Mouse (Mus musculus): Measurements from ENCODE around the gene Klrg2. TPM values are rescaled to one million over a fixed set of nuclear protein-coding genes. Genes with fewer than 3 reads are reported as not detected.
"Not testable (repeated sequence)": the region's sequence is repeated elsewhere in the genome, so short reads cannot be mapped to it uniquely, and the experiment has no call there.

Gene Klrg2
- 1.1 and 1.2 TPM in 2 replicates for polyA plus RNA-seq (2014; fragmentation: Nextera tagmentation; extraction: Ambion mirVana)

DNA sequence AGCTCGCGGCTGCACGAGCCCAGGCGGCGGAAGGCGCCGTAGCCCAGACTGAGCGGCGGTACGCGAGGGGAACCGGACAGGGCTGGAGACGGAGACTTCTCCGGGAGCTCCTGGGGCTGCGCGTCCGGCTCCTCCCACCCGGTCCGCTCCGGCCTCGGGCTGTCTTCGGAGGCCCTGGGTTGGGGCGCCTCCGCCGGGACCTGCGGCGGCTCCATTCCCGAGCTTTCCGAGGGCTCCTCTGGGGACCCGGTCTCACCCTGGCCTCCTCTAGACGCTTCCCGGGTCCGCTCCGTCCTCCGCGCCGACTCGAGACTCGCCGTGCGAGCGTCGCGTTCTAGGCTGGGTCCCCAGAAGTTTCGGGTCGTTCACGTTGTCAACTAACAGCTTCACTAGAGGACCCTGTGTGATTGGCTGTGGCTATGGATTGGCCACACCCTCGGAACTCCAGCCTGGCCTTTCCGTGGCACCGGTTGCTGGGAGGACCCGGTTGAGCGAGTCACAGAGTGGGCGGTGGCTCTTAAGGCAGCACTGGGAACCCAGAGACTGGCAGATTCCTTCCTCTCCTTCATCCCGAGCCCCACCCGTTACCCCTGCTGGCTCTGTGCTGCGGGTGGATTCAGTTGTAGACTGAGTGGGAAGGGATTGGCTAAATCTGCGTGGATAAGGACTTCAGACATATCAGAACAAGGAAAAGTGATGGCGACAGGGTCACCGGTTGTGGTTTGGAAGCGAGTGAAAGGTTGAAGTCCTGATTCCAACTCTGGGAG lies at the start of gene Klrg2:
Klrg2 (minus strand) TSS at position 391 of the 767 bp plus-strand sequence.
- 2% methylated on average over 40 of the region's 60 CpGs for WGBS
- H3K27me3 ChIP-seq (replicated peaks; ENCODE audit: control insufficient read depth, insufficient read depth, low read length): peaks cover 76% of the 10 kb centered on the region

GRCm38 (mm10) chr6:38682532-38682931 lies 45.5 kb upstream of the Klrg2 start:
- no peaks in the 10 kb centered on the region for H3K27me3 ChIP-seq (replicated peaks; ENCODE audit: control insufficient read depth, insufficient read depth, low read length)
- DNase-seq (ENCODE audit: low spot score) (no peak), ATAC-seq (ENCODE audit: low read depth) (no peak)
- H3K36me3 ChIP-seq (ENCODE audit: control insufficient read depth, insufficient read depth, low read length): no peaks in the 10 kb centered on the region
- H3K9me3 ChIP-seq (ENCODE audit: control insufficient read depth, low read length): no peaks in the 10 kb centered on the region
- H3K4me1 ChIP-seq (ENCODE audit: control insufficient read depth, insufficient read depth, low read length): no peaks in the 10 kb centered on the region
- no peak overlapping the region for H3K4me3 ChIP-seq (ENCODE audit: low read depth, low read length)
- H3K4me2 ChIP-seq (ENCODE audit: low read depth, low read length): no peak overlapping the region
- WGBS: 49% methylated on average over 2 of the region's 2 CpGs
- H3K9ac ChIP-seq (ENCODE audit: low read depth, low read length): no peak overlapping the region
- H3K27ac ChIP-seq (replicated peaks; ENCODE audit: low read depth, low read length): no peak overlapping the region

More for the DNA sequence above, at the start of gene Klrg2:
- Histone ChIP-seq H3K9ac (ENCODE audit: low read depth, low read length) (peak within 1 kb of the TSS; percentile 58), H3K36me3 (ENCODE audit: control insufficient read depth, insufficient read depth, low read length) (no peaks in the 10 kb centered on the region), H3K27ac (replicated peaks; ENCODE audit: low read depth, low read length) (no peak within 1 kb of the TSS), H3K4me3 (ENCODE audit: low read depth, low read length) (peak within 1 kb of the TSS; percentile 58), H3K4me2 (ENCODE audit: low read depth, low read length) (peak within 1 kb of the TSS; percentile 99), H3K9me3 (ENCODE audit: control insufficient read depth, low read length) (no peaks in the 10 kb centered on the region), H3K4me1 (ENCODE audit: control insufficient read depth, insufficient read depth, low read length) (peaks cover 7% of the 10 kb centered on the region)
- DNase-seq (ENCODE audit: low spot score): peak; percentile 80
- ATAC-seq (ENCODE audit: low read depth): peak; percentile 84

DNA sequence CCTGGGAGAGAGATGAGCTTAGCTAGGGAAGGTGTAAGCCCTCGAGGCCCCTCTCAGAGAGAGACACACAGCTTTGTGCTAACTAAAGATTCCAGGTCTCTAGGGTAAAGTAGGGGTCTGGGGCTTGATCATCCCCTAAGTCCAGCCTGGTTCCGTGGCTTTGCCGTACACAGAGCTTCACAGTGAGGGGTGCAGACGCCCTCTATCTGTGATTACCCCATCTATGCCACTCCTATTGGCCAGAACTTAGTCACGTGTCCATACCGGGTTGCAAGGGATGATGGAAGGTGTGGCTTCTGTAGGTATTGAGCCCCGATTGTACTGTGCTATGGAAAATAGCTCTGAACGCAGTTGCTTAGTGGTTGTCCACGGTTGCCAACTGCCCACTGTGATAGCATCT lies 40.6 kb upstream of the Klrg2 start:
- Histone ChIP-seq H3K36me3 (ENCODE audit: control insufficient read depth, insufficient read depth, low read length) (no peaks in the 10 kb centered on the region), H3K4me2 (ENCODE audit: low read depth, low read length) (no peak overlapping the region), H3K27me3 (replicated peaks; ENCODE audit: control insufficient read depth, insufficient read depth, low read length) (no peaks in the 10 kb centered on the region), H3K9ac (ENCODE audit: low read depth, low read length) (no peak overlapping the region), H3K4me1 (ENCODE audit: control insufficient read depth, insufficient read depth, low read length) (no peaks in the 10 kb centered on the region), H3K27ac (replicated peaks; ENCODE audit: low read depth, low read length) (no peak overlapping the region), H3K4me3 (ENCODE audit: low read depth, low read length) (no peak overlapping the region), H3K9me3 (ENCODE audit: control insufficient read depth, low read length) (no peaks in the 10 kb centered on the region)
- DNase-seq (ENCODE audit: low spot score) (no peak), ATAC-seq (ENCODE audit: low read depth) (no peak)
- WGBS: 71% methylated on average over 9 of the region's 9 CpGs

DNA sequence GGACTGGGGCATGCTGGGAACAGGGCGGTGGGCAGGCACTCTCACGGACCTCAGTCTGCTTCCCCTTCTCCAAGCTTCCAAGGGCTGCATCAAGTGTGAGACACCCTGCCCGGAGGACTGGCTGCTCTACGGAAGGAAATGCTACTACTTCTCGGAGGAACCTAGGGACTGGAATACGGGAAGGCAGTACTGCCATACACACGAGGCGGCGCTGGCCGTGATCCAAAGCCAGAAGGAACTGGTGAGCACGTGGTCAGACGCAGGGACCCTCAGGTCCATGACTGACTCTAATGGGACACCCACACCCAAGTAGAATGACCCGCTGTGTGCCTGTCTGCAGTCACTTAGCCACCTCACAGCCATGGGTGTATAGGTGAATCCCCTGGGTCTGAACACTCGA lies 39.7 kb upstream of the Klrg2 start:
- Histone ChIP-seq H3K4me3 (ENCODE audit: low read depth, low read length) (no peak overlapping the region), H3K27me3 (replicated peaks; ENCODE audit: control insufficient read depth, insufficient read depth, low read length) (no peaks in the 10 kb centered on the region), H3K9ac (ENCODE audit: low read depth, low read length) (no peak overlapping the region), H3K4me1 (ENCODE audit: control insufficient read depth, insufficient read depth, low read length) (no peaks in the 10 kb centered on the region), H3K9me3 (ENCODE audit: control insufficient read depth, low read length) (no peaks in the 10 kb centered on the region), H3K27ac (replicated peaks; ENCODE audit: low read depth, low read length) (no peak overlapping the region), H3K4me2 (ENCODE audit: low read depth, low read length) (no peak overlapping the region), H3K36me3 (ENCODE audit: control insufficient read depth, insufficient read depth, low read length) (no peaks in the 10 kb centered on the region)
- ATAC-seq (ENCODE audit: low read depth) (no peak), DNase-seq (ENCODE audit: low spot score) (no peak)
- WGBS: 77% methylated on average over 14 of the region's 14 CpGs

- 83% methylated on average over 6 of the region's 6 CpGs for WGBS
- ATAC-seq (ENCODE audit: low read depth): no peak
Observed at GRCm38 (mm10) chr6:38676217-38676616, 39.2 kb upstream of the Klrg2 start.

GRCm38 (mm10) chr6:38672011-38672410 lies 35.0 kb upstream of the Klrg2 start:
- Histone ChIP-seq H3K27me3 (replicated peaks; ENCODE audit: control insufficient read depth, insufficient read depth, low read length) (no peaks in the 10 kb centered on the region), H3K9me3 (ENCODE audit: control insufficient read depth, low read length) (no peaks in the 10 kb centered on the region), H3K4me3 (ENCODE audit: low read depth, low read length) (no peak overlapping the region), H3K4me2 (ENCODE audit: low read depth, low read length) (no peak overlapping the region), H3K9ac (ENCODE audit: low read depth, low read length) (no peak overlapping the region), H3K27ac (replicated peaks; ENCODE audit: low read depth, low read length) (no peak overlapping the region), H3K36me3 (ENCODE audit: control insufficient read depth, insufficient read depth, low read length) (no peaks in the 10 kb centered on the region), H3K4me1 (ENCODE audit: control insufficient read depth, insufficient read depth, low read length) (no peaks in the 10 kb centered on the region)
- no peak for DNase-seq (ENCODE audit: low spot score)
- ATAC-seq (ENCODE audit: low read depth): no peak
- 88% methylated on average over 3 of the region's 3 CpGs for WGBS

More at GRCm38 (mm10) chr6:38676217-38676616, 39.2 kb upstream of the Klrg2 start:
- no peak for DNase-seq (ENCODE audit: low spot score)
- Histone ChIP-seq H3K9ac (ENCODE audit: low read depth, low read length) (no peak overlapping the region), H3K4me1 (ENCODE audit: control insufficient read depth, insufficient read depth, low read length) (no peaks in the 10 kb centered on the region), H3K4me3 (ENCODE audit: low read depth, low read length) (no peak overlapping the region), H3K27ac (replicated peaks; ENCODE audit: low read depth, low read length) (no peak overlapping the region), H3K36me3 (ENCODE audit: control insufficient read depth, insufficient read depth, low read length) (no peaks in the 10 kb centered on the region), H3K4me2 (ENCODE audit: low read depth, low read length) (no peak overlapping the region), H3K27me3 (replicated peaks; ENCODE audit: control insufficient read depth, insufficient read depth, low read length) (no peaks in the 10 kb centered on the region), H3K9me3 (ENCODE audit: control insufficient read depth, low read length) (no peaks in the 10 kb centered on the region)

GRCm38 (mm10) chr6:38671270-38671669 lies 34.2 kb upstream of the Klrg2 start:
- H3K4me2 ChIP-seq (ENCODE audit: low read depth, low read length): no peak overlapping the region
- H3K9ac ChIP-seq (ENCODE audit: low read depth, low read length): no peak overlapping the region
- no peaks in the 10 kb centered on the region for H3K36me3 ChIP-seq (ENCODE audit: control insufficient read depth, insufficient read depth, low read length)
- 76% methylated on average over 7 of the region's 7 CpGs for WGBS
- H3K9me3 ChIP-seq (ENCODE audit: control insufficient read depth, low read length): no peaks in the 10 kb centered on the region
- H3K27ac ChIP-seq (replicated peaks; ENCODE audit: low read depth, low read length): no peak overlapping the region
- no peak overlapping the region for H3K4me3 ChIP-seq (ENCODE audit: low read depth, low read length)
- DNase-seq (ENCODE audit: low spot score): no peak
- H3K4me1 ChIP-seq (ENCODE audit: control insufficient read depth, insufficient read depth, low read length): no peaks in the 10 kb centered on the region
- ATAC-seq (ENCODE audit: low read depth): no peak
- no peaks in the 10 kb centered on the region for H3K27me3 ChIP-seq (replicated peaks; ENCODE audit: control insufficient read depth, insufficient read depth, low read length)

DNA sequence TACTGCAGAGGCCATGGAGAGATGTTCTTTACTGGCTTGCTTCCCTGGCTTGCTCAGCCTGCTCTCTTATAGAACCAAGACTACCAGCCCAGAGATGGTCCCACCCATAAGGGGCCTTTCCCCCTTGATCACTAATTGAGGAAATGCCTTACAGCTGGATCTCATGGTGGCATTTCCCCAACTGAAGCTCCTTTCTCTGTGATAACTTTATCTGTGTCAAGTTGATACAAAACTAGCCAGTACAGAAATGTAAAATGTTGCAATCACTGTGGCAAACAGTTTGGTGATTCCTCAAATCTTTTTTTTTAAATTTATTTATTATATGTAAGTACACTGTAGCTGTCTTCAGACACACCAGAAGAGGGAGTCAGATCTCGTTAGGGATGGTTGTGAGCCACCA lies 33.4 kb upstream of the Klrg2 start:
- H3K27me3 ChIP-seq (replicated peaks; ENCODE audit: control insufficient read depth, insufficient read depth, low read length); H3K4me1 ChIP-seq (ENCODE audit: control insufficient read depth, insufficient read depth, low read length); H3K4me3 ChIP-seq (ENCODE audit: low read depth, low read length); H3K9me3 ChIP-seq (ENCODE audit: control insufficient read depth, low read length); H3K9ac ChIP-seq (ENCODE audit: low read depth, low read length); H3K4me2 ChIP-seq (ENCODE audit: low read depth, low read length); H3K27ac ChIP-seq (replicated peaks; ENCODE audit: low read depth, low read length); ATAC-seq (ENCODE audit: low read depth); DNase-seq (ENCODE audit: low spot score); H3K36me3 ChIP-seq (ENCODE audit: control insufficient read depth, insufficient read depth, low read length): not testable (repeated sequence)
- WGBS: 82% methylated on average over 1 of the region's 1 CpGs

- H3K27me3 ChIP-seq (replicated peaks; ENCODE audit: control insufficient read depth, insufficient read depth, low read length): no peaks in the 10 kb centered on the region
- H3K4me3 ChIP-seq (ENCODE audit: low read depth, low read length): no peak overlapping the region
- no peaks in the 10 kb centered on the region for H3K4me1 ChIP-seq (ENCODE audit: control insufficient read depth, insufficient read depth, low read length)
- 63% methylated on average over 6 of the region's 6 CpGs for WGBS
- no peak overlapping the region for H3K9ac ChIP-seq (ENCODE audit: low read depth, low read length)
- H3K9me3 ChIP-seq (ENCODE audit: control insufficient read depth, low read length): no peaks in the 10 kb centered on the region
- H3K4me2 ChIP-seq (ENCODE audit: low read depth, low read length): no peak overlapping the region
- ATAC-seq (ENCODE audit: low read depth): no peak
- no peak for DNase-seq (ENCODE audit: low spot score)
- H3K27ac ChIP-seq (replicated peaks; ENCODE audit: low read depth, low read length): no peak overlapping the region
- no peaks in the 10 kb centered on the region for H3K36me3 ChIP-seq (ENCODE audit: control insufficient read depth, insufficient read depth, low read length)
Observed at GRCm38 (mm10) chr6:38669580-38669979, 32.5 kb upstream of the Klrg2 start.
